Mouse (Mus musculus) erythroblast, embryonic 14.5 days (primary cell): ENCODE data around the gene Olfr1157. TPM values are rescaled to one million over a fixed set of nuclear protein-coding genes. Genes with fewer than 3 reads are reported as not detected.

Experiments
- H3K27me3 ChIP-seq: 2 replicates; pipeline ENCODE4 v1.6.1; 2012; ENCODE audit warnings: inconsistent platforms; ENCODE audit not compliant: control insufficient read depth
- H3K36me3 ChIP-seq: 2 replicates; pipeline ENCODE4 v1.6.1; 2012; ENCODE audit warnings: mild to moderate bottlenecking, inconsistent platforms; ENCODE audit not compliant: control insufficient read depth
- H3K4me1 ChIP-seq: 2 replicates; pipeline ENCODE4 v1.6.1; 2012; ENCODE audit warnings: inconsistent platforms; ENCODE audit not compliant: control insufficient read depth
- H3K4me3 ChIP-seq: replicated peaks from 2 replicates; pipeline ENCODE3; 2012; ENCODE audit warnings: moderate library complexity, mild to moderate bottlenecking, inconsistent platforms
- H3K9me3 ChIP-seq: 2 replicates; pipeline ENCODE4 v1.6.1; 2012; ENCODE audit warnings: low read length, inconsistent platforms, mixed read lengths; ENCODE audit not compliant: control insufficient read depth
- GATA1 ChIP-seq: IDR thresholded peaks from 2 replicates; pipeline ENCODE4 v1.6.1; 2012; ENCODE audit warnings: low read length, inconsistent platforms, mixed read lengths
- TAL1 ChIP-seq: IDR thresholded peaks from 3 replicates; pipeline ENCODE4 v1.6.1; 2012; ENCODE audit warnings: low read length, inconsistent platforms, mixed read lengths
- polyA plus RNA-seq: library from polyadenylated mRNA; stranded (reverse); fragments of >175 nt; gene quantifications from 2 replicates; pipeline ENCODE4 v1.2.3, GENCODE M21; 2012

Gene Olfr1157
- not detected in 2 replicates for polyA plus RNA-seq

DNA sequence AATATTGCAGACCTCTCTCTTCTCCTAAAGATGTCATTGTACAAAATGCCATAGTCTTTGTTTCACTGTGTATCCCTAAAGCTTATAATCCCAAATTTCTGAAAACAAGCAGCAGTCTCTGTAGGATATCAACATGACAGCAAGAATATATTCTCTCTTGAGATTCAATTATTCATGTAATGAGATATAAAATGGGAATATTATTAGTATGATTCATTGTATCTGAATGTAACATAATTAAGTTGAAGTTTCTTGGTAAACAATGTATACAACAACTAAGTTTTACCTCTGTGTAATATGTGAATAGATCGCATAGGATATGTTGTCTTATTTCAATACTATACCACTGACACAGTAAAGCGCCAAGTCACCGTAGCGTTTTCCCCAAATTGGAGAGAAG, at the start of gene Olfr1157:
Gene Olfr1157, minus strand, starts transcription at position 101 of the 400 bp plus-strand sequence.
- Histone ChIP-seq H3K9me3 (no peaks in the 10 kb centered on the region; the same call in 1 of the 2 replicates), H3K27me3 (no peaks in the 10 kb centered on the region), H3K36me3 (no peaks in the 10 kb centered on the region), H3K4me3 (no peak within 1 kb of the TSS), H3K4me1 (no peaks in the 10 kb centered on the region)
- TF ChIP-seq TAL1 (no peak), GATA1 (no peak)

DNA sequence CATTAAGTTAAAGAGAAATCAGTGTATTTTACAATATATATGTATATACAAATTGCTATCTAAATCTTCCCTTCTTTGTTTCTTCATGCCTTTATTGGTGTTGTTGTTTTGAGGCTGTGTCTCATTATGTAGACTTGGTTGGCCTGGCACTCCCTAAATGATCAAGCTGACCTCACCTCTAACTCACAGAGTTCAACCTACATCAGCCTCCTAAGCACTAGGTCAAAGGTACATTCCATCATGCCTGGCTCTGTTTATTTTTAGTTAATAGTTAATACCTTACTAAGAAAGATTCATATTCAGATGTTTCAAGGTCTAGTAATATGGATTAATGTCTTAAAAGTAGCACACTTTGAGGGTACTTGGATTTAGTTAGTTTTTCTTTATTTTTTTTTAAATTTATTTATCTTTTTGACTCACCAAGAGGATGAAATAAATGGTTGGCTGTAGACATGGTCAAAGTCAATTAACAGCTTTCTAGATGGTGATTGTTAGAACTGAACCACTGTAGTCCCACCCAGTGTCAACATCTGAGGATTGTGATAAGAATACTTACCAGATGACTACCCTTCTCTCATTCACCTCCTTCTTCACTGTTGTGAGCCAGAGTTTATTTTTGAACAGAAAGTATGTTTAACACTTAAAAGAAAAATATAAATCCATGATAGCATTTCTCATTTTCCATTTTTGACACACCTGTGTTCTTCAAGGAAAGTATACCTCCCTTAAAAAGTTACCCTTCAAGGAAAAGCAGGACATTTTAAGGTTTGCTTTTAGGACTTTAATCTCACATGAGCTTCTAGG, 39.6 kb upstream of the Olfr1157 start, which contains the start of gene Olfr1160:
Gene Olfr1160, minus strand, starts transcription at position 754 of the 804 bp plus-strand sequence.
- Histone ChIP-seq H3K4me3 (no peak within 1 kb of the TSS), H3K27me3 (no peaks in the 10 kb centered on the region), H3K9me3 (no peaks in the 10 kb centered on the region), H3K4me1 (no peaks in the 10 kb centered on the region), H3K36me3 (no peaks in the 10 kb centered on the region)
- no peak for TF ChIP-seq TAL1
- no peak for TF ChIP-seq GATA1

DNA sequence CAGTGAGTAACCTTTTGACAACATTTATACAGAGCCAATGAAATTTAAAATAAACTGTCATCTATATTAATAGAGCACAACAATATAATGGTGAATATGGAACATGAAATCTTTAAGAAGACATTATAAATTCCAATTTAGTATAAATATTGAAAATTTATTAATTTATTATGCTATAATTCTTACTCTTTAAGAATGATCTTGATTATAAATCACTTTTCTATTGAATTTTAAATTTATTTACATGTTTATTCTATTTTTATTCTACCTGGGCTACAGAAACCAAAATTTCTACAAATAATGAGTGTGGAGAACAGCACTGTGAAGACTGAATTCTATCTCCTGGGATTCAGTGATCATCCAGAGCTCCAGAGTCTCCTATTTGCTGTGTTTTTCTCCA, 21.7 kb upstream of the Olfr1157 start, which contains the start of gene Olfr1158:
Gene Olfr1158, plus strand, starts transcription at position 301 of the 400 bp plus-strand sequence.
- Histone ChIP-seq H3K4me1 (no peaks in the 10 kb centered on the region), H3K4me3 (no peak within 1 kb of the TSS), H3K36me3 (no peaks in the 10 kb centered on the region), H3K27me3 (no peaks in the 10 kb centered on the region), H3K9me3 (no peaks in the 10 kb centered on the region; the same call in 1 of the 2 replicates)
- TF ChIP-seq GATA1 (no peak), TAL1 (no peak)

DNA sequence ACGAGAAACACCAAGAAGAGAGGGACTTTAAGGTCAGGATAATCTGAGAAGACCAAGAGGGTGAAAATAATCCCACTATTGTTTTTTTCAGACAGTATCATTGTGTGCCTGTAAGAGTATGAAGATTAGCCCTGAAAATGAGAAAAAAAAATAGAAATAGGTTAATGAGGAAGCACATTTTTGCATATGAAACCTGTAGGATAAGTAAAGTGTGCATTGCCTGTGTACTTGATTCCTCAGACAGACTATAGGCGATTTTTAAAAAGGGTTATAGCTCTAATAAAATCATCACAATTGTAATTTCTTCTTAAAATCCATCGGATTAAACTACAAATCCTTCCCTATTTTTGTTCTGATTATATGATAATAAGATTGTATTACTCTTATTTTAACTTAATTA, 6.5 kb upstream of the Olfr1157 start, which contains the start of gene Olfr74:
Gene Olfr74, minus strand, starts transcription at position 101 of the 400 bp plus-strand sequence.
- TF ChIP-seq TAL1 (no peak), GATA1 (no peak)
- Histone ChIP-seq H3K4me1 (no peaks in the 10 kb centered on the region), H3K36me3 (no peaks in the 10 kb centered on the region), H3K4me3 (no peak within 1 kb of the TSS), H3K27me3 (no peaks in the 10 kb centered on the region), H3K9me3 (peaks cover 6% of the 10 kb centered on the region)

DNA sequence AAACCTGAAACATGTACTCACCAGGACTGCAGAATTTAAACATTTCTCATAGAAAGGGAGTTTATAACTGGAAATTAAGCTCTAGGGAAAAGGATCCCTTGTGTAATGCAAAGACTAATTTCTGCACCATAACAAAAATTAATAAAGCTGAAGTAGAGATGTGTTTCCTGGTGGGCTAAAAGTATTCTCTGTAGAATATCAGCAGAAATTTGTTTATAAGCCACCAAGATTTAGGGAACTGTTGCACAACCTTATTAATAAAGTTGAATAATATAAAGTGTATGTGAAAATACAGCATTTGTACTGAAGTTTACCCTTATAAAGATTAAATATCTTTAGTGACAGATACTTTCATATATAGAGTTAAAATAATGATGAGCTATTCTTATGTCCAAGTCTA, 15.1 kb downstream of the Olfr1157 start, which contains the start of gene Olfr1156:
Gene Olfr1156, minus strand, starts transcription at position 101 of the 400 bp plus-strand sequence.
- Histone ChIP-seq H3K9me3 (no peaks in the 10 kb centered on the region), H3K4me1 (no peaks in the 10 kb centered on the region), H3K4me3 (no peak within 1 kb of the TSS), H3K36me3 (no peaks in the 10 kb centered on the region), H3K27me3 (no peaks in the 10 kb centered on the region)
- TF ChIP-seq TAL1 (no peak), GATA1 (no peak)

DNA sequence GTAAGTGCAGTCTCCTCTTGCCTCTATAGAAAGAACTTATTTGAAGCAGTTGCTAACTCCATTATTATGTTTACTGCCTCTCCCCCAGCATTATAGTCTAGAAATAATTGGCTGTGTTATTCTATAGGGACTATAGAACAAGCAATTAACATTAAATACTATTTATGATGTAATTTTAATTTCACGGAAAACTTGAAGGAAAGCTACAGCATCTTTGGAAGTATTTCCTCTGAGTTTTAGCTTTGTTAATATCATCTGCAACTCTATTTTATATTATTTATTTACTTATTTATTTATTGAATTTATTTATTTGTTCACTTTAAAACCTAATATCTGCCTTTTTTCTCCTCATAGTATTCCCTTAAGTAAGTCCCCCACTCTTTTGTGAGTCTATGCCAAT, 23.1 kb downstream of the Olfr1157 start, which contains the start of gene Olfr1155:
Gene Olfr1155, minus strand, starts transcription at position 101 of the 400 bp plus-strand sequence.
- Histone ChIP-seq H3K4me3 (no peak within 1 kb of the TSS), H3K9me3 (no peaks in the 10 kb centered on the region), H3K4me1 (no peaks in the 10 kb centered on the region), H3K27me3 (no peaks in the 10 kb centered on the region), H3K36me3 (no peaks in the 10 kb centered on the region)
- no peak for TF ChIP-seq TAL1
- no peak for TF ChIP-seq GATA1

Other genes starting within 250 kb of the Olfr1157 start
- not detected in 2 replicates for gene Olfr1138, start 228.3 kb downstream of the Olfr1157 start, polyA plus RNA-seq
- gene Olfr1140, start 224.5 kb downstream of the Olfr1157 start, polyA plus RNA-seq: not detected in 2 replicates
- gene Olfr1141, start 214.3 kb downstream of the Olfr1157 start, polyA plus RNA-seq: not detected in 2 replicates
- gene Olfr152, start 188.8 kb downstream of the Olfr1157 start, polyA plus RNA-seq: not detected in 2 replicates
- not detected in 2 replicates for gene Olfr1143, start 167.7 kb downstream of the Olfr1157 start, polyA plus RNA-seq
- gene Olfr1145, start 158.5 kb downstream of the Olfr1157 start, polyA plus RNA-seq: not detected in 2 replicates
- gene Olfr1148, start 137.8 kb downstream of the Olfr1157 start, polyA plus RNA-seq: not detected in 2 replicates
- not detected in 2 replicates for gene Olfr1150-ps1, start 124.3 kb downstream of the Olfr1157 start, polyA plus RNA-seq
- gene Olfr1151, start 112.4 kb downstream of the Olfr1157 start, polyA plus RNA-seq: 0.02 TPM in 1 of 2 replicates, not detected in the other
- gene Olfr1152, start 101.8 kb downstream of the Olfr1157 start, polyA plus RNA-seq: not detected in 2 replicates
- not detected in 2 replicates for gene Olfr1153, start 73.3 kb downstream of the Olfr1157 start, polyA plus RNA-seq
- gene Olfr1154, start 63.1 kb downstream of the Olfr1157 start, polyA plus RNA-seq: 0.06 TPM in 1 of 2 replicates, not detected in the other
- not detected in 2 replicates for gene Olfr1155, start 23.2 kb downstream of the Olfr1157 start, polyA plus RNA-seq
- gene Olfr1156, start 15.2 kb downstream of the Olfr1157 start, polyA plus RNA-seq: not detected in 2 replicates
- gene Olfr74, start 6.4 kb upstream of the Olfr1157 start, polyA plus RNA-seq: not detected in 2 replicates
- not detected in 2 replicates for gene Olfr1158, start 21.8 kb upstream of the Olfr1157 start, polyA plus RNA-seq
- not detected in 2 replicates for gene Olfr1160, start 40.0 kb upstream of the Olfr1157 start, polyA plus RNA-seq
- gene Olfr1161, start 54.5 kb upstream of the Olfr1157 start, polyA plus RNA-seq: not detected in 2 replicates
- not detected in 2 replicates for gene Olfr73, start 69.4 kb upstream of the Olfr1157 start, polyA plus RNA-seq
- not detected in 2 replicates for gene Olfr1162, start 82.8 kb upstream of the Olfr1157 start, polyA plus RNA-seq
- gene Olfr1163, start 103.5 kb upstream of the Olfr1157 start, polyA plus RNA-seq: not detected in 2 replicates
- not detected in 2 replicates for gene Olfr1164, start 125.7 kb upstream of the Olfr1157 start, polyA plus RNA-seq
- not detected in 2 replicates for gene Olfr1166, start 160.0 kb upstream of the Olfr1157 start, polyA plus RNA-seq
- not detected in 2 replicates for gene Olfr1167, start 186.9 kb upstream of the Olfr1157 start, polyA plus RNA-seq
- not detected in 2 replicates for gene Olfr1168, start 213.6 kb upstream of the Olfr1157 start, polyA plus RNA-seq